ENCODE assay signal across 9 mouse cellular contexts in genomic region chr11:69432640-69432982, GRCm38 (mm10). TPM values are rescaled to one million over a fixed set of nuclear protein-coding genes. Genes with fewer than 3 reads are reported as not detected.
A peak's percentile ranks its signal among the peaks of the same experiment; 100 is the strongest.
DNase-seq lines count a peak whose midpoint lies in the region; ATAC-seq lines count a peak whose summit lies in the region.
"Had no signal": no experiment of that assay in that cellular context is flagged by ENCODE, and none has a peak within 500 bp of the region (broad histone marks: within the 10 kb centered on the region; RNA-seq: fewer than 3 reads in every experiment).

No protein-coding gene starts in this region.

- 62% methylated on average over 11 of the region's 11 CpGs for WGBS in embryonic facial prominence, embryonic 13.5 days
- 76% methylated on average over 11 of the region's 11 CpGs for WGBS in embryonic facial prominence, embryonic 10.5 days
- 51% methylated on average over 11 of the region's 11 CpGs for WGBS in kidney, embryonic 16.5 days
- WGBS in neural tube, embryonic 12.5 days, result 72% methylated on average over 11 of the region's 11 CpGs
- WGBS in neural tube, embryonic 15.5 days, result 79% methylated on average over 11 of the region's 11 CpGs

- no peaks in the 10 kb centered on the region for H3K27me3 ChIP-seq in embryonic facial prominence, embryonic 13.5 days
- H3K27me3 ChIP-seq in embryonic facial prominence, embryonic 10.5 days (replicated peaks; ENCODE audit: low read depth, poor library complexity, severe bottlenecking), result no peaks in the 10 kb centered on the region; the same call in 1 of the 2 replicates
- no peaks in the 10 kb centered on the region for H3K27me3 ChIP-seq in kidney, embryonic 16.5 days (ENCODE audit: insufficient read depth, low read length)
- no peaks in the 10 kb centered on the region for H3K27me3 ChIP-seq in neural tube, embryonic 12.5 days (replicated peaks)
- no peaks in the 10 kb centered on the region for H3K27me3 ChIP-seq in neural tube, embryonic 15.5 days (replicated peaks)

- H3K4me1 ChIP-seq in embryonic facial prominence, embryonic 13.5 days, result peaks cover 17% of the 10 kb centered on the region
- H3K4me1 ChIP-seq in embryonic facial prominence, embryonic 10.5 days, result peaks cover 24% of the 10 kb centered on the region
- H3K4me1 ChIP-seq in kidney, embryonic 16.5 days (ENCODE audit: insufficient read depth, low read length), result peaks cover 15% of the 10 kb centered on the region
- H3K4me1 ChIP-seq in neural tube, embryonic 12.5 days, result no peaks in the 10 kb centered on the region
- H3K4me1 ChIP-seq in neural tube, embryonic 15.5 days, result peaks cover 3% of the 10 kb centered on the region; the same call in 1 of the 2 replicates

- DNase-seq in embryonic facial prominence, embryonic 10.5 days (ENCODE audit: low spot score), result no peak
- no peak for DNase-seq in kidney, postnatal 36 days
- DNase-seq in ovary, adult 18-20 months (ENCODE audit: low spot score), result no peak

- H3K27ac ChIP-seq in embryonic facial prominence, embryonic 13.5 days, result no peak overlapping the region
- H3K27ac ChIP-seq in embryonic facial prominence, embryonic 10.5 days (replicated peaks), result no peak overlapping the region
- H3K27ac ChIP-seq in kidney, embryonic 16.5 days (ENCODE audit: low read length), result no peak overlapping the region
- no peak overlapping the region for H3K27ac ChIP-seq in neural tube, embryonic 12.5 days
- H3K27ac ChIP-seq in neural tube, embryonic 15.5 days (replicated peaks), result no peak overlapping the region
- H3K27ac ChIP-seq: heart, embryonic 13.5 days; liver, embryonic 12.5 days had no signal

- no peaks in the 10 kb centered on the region for H3K36me3 ChIP-seq in embryonic facial prominence, embryonic 13.5 days
- H3K36me3 ChIP-seq in embryonic facial prominence, embryonic 10.5 days (replicated peaks), result no peaks in the 10 kb centered on the region
- no peaks in the 10 kb centered on the region for H3K36me3 ChIP-seq in kidney, embryonic 16.5 days (ENCODE audit: insufficient read depth, low read length)
- no peaks in the 10 kb centered on the region for H3K36me3 ChIP-seq in neural tube, embryonic 12.5 days
- H3K36me3 ChIP-seq in neural tube, embryonic 15.5 days, result no peaks in the 10 kb centered on the region
- H3K36me3 ChIP-seq: heart, embryonic 13.5 days; liver, embryonic 12.5 days had no signal

- no peaks in the 10 kb centered on the region for H3K9me3 ChIP-seq in embryonic facial prominence, embryonic 13.5 days
- H3K9me3 ChIP-seq in embryonic facial prominence, embryonic 10.5 days, result no peaks in the 10 kb centered on the region
- H3K9me3 ChIP-seq in kidney, embryonic 16.5 days (ENCODE audit: low read length), result no peaks in the 10 kb centered on the region
- H3K9me3 ChIP-seq in neural tube, embryonic 12.5 days, result no peaks in the 10 kb centered on the region
- no peaks in the 10 kb centered on the region for H3K9me3 ChIP-seq in neural tube, embryonic 15.5 days (replicated peaks)
- H3K9me3 ChIP-seq: heart, embryonic 13.5 days; liver, embryonic 12.5 days had no signal

- ATAC-seq in embryonic facial prominence, embryonic 13.5 days (ENCODE audit: insufficient number of reproducible peaks, insufficient read depth, low FRiP score, low TSS enrichment, low read depth), result no peak
- ATAC-seq in kidney, embryonic 16.5 days (ENCODE audit: low FRiP score, low TSS enrichment), result no peak
- ATAC-seq in neural tube, embryonic 12.5 days (ENCODE audit: low FRiP score, low read depth), result 0 out of 2 replicates have a peak, but pooled peaks have one; percentile 4
- ATAC-seq in neural tube, embryonic 15.5 days (ENCODE audit: low FRiP score), result no peak

- H3K4me3 ChIP-seq in embryonic facial prominence, embryonic 13.5 days, result no peak overlapping the region
- no peak overlapping the region for H3K4me3 ChIP-seq in embryonic facial prominence, embryonic 10.5 days
- no peak overlapping the region for H3K4me3 ChIP-seq in kidney, embryonic 16.5 days (ENCODE audit: low read length)
- no peak overlapping the region for H3K4me3 ChIP-seq in neural tube, embryonic 12.5 days
- H3K4me3 ChIP-seq in neural tube, embryonic 15.5 days (replicated peaks), result no peak overlapping the region
- H3K4me3 ChIP-seq: heart, embryonic 13.5 days; liver, embryonic 12.5 days had no signal

- peak overlapping the region; percentile 42; the same call in 1 of the 2 replicates for H3K4me2 ChIP-seq in embryonic facial prominence, embryonic 13.5 days
- no peak overlapping the region for H3K4me2 ChIP-seq in kidney, embryonic 16.5 days (replicated peaks; ENCODE audit: low read depth, low read length)
- H3K4me2 ChIP-seq in neural tube, embryonic 12.5 days (replicated peaks), result no peak overlapping the region
- H3K4me2 ChIP-seq in neural tube, embryonic 15.5 days, result no peak overlapping the region
- H3K4me2 ChIP-seq: liver, embryonic 12.5 days had no signal

- H3K9ac ChIP-seq in embryonic facial prominence, embryonic 13.5 days, result peak overlapping the region; percentile 16; the same call in 1 of the 2 replicates
- H3K9ac ChIP-seq in kidney, embryonic 16.5 days (replicated peaks; ENCODE audit: low read length), result peak overlapping the region; percentile 55; the same call in 1 of the 2 replicates
- H3K9ac ChIP-seq in neural tube, embryonic 12.5 days, result no peak overlapping the region
- no peak overlapping the region for H3K9ac ChIP-seq in neural tube, embryonic 15.5 days (replicated peaks)
- H3K9ac ChIP-seq: heart, embryonic 13.5 days; liver, embryonic 12.5 days had no signal

RNA-seq across cellular contexts. Expression of gene Kdm6b, which starts 19.1 kb away (rescaled TPM):
- polyA plus RNA-seq in embryonic facial prominence, embryonic 13.5 days (2015; fragmentation: Nextera tagmentation; extraction: Ambion mirVana), result 41.3 and 43.1 TPM in 2 replicates
- polyA plus RNA-seq in embryonic facial prominence, embryonic 10.5 days (2016; fragmentation: Nextera tagmentation; extraction: Ambion mirVana), result 39.8 and 39.9 TPM in 2 replicates
- 26.0 and 31.3 TPM in 2 replicates for polyA plus RNA-seq in kidney, embryonic 16.5 days (2015; fragmentation: Nextera tagmentation; extraction: Ambion mirVana)
- polyA plus RNA-seq in neural tube, embryonic 12.5 days (2016; fragmentation: Nextera tagmentation; extraction: Ambion mirVana), result 48.6 and 52.4 TPM in 2 replicates
- polyA plus RNA-seq in neural tube, embryonic 15.5 days (2015; fragmentation: Nextera tagmentation; extraction: Ambion mirVana), result 29.4 and 32.6 TPM in 2 replicates

RNA-seq across cellular contexts. Expression of gene Tmem88, which starts 34.6 kb away (rescaled TPM):
- 13.2 and 16.4 TPM in 2 replicates for polyA plus RNA-seq in embryonic facial prominence, embryonic 13.5 days (2015; fragmentation: Nextera tagmentation; extraction: Ambion mirVana)
- polyA plus RNA-seq in embryonic facial prominence, embryonic 10.5 days (2016; fragmentation: Nextera tagmentation; extraction: Ambion mirVana), result 19.8 and 23.1 TPM in 2 replicates
- 46.5 and 47.7 TPM in 2 replicates for polyA plus RNA-seq in kidney, embryonic 16.5 days (2015; fragmentation: Nextera tagmentation; extraction: Ambion mirVana)
- 13.7 TPM in 2 replicates for polyA plus RNA-seq in neural tube, embryonic 12.5 days (2016; fragmentation: Nextera tagmentation; extraction: Ambion mirVana)
- 6.2 and 9.1 TPM in 2 replicates for polyA plus RNA-seq in neural tube, embryonic 15.5 days (2015; fragmentation: Nextera tagmentation; extraction: Ambion mirVana)

RNA-seq across cellular contexts. Expression of gene Cyb5d1, which starts 37.2 kb away (rescaled TPM):
- polyA plus RNA-seq in embryonic facial prominence, embryonic 13.5 days (2015; fragmentation: Nextera tagmentation; extraction: Ambion mirVana), result 43.4 and 46.5 TPM in 2 replicates
- polyA plus RNA-seq in embryonic facial prominence, embryonic 10.5 days (2016; fragmentation: Nextera tagmentation; extraction: Ambion mirVana), result 49.3 and 50.2 TPM in 2 replicates
- polyA plus RNA-seq in kidney, embryonic 16.5 days (2015; fragmentation: Nextera tagmentation; extraction: Ambion mirVana), result 34.0 and 37.3 TPM in 2 replicates
- 48.5 and 49.9 TPM in 2 replicates for polyA plus RNA-seq in neural tube, embryonic 12.5 days (2016; fragmentation: Nextera tagmentation; extraction: Ambion mirVana)
- polyA plus RNA-seq in neural tube, embryonic 15.5 days (2015; fragmentation: Nextera tagmentation; extraction: Ambion mirVana), result 29.7 and 31.5 TPM in 2 replicates

RNA-seq across cellular contexts. Expression of gene Naa38, which starts 37.3 kb away (rescaled TPM):
- 145 and 150 TPM in 2 replicates for polyA plus RNA-seq in embryonic facial prominence, embryonic 13.5 days (2015; fragmentation: Nextera tagmentation; extraction: Ambion mirVana)
- polyA plus RNA-seq in embryonic facial prominence, embryonic 10.5 days (2016; fragmentation: Nextera tagmentation; extraction: Ambion mirVana), result 136 and 137 TPM in 2 replicates
- 142 and 150 TPM in 2 replicates for polyA plus RNA-seq in kidney, embryonic 16.5 days (2015; fragmentation: Nextera tagmentation; extraction: Ambion mirVana)
- polyA plus RNA-seq in neural tube, embryonic 12.5 days (2016; fragmentation: Nextera tagmentation; extraction: Ambion mirVana), result 105 and 111 TPM in 2 replicates
- polyA plus RNA-seq in neural tube, embryonic 15.5 days (2015; fragmentation: Nextera tagmentation; extraction: Ambion mirVana), result 130 and 132 TPM in 2 replicates

Comparison
In these comparisons a context has a peak if more than half of its experiments do, and no peak if none do; other contexts are left out.
1. H3K9ac ChIP-seq: peak in embryonic facial prominence, embryonic 13.5 days (single experiment) and kidney, embryonic 16.5 days (single experiment); none in neural tube, embryonic 12.5 days (single experiment) and neural tube, embryonic 15.5 days (single experiment).